Mouse (Mus musculus): ENCODE data around the gene Cabp5.
"Not testable (repeated sequence)": the region's sequence is repeated elsewhere in the genome, so short reads cannot be mapped to it uniquely, and the experiment has no call there.

DNA sequence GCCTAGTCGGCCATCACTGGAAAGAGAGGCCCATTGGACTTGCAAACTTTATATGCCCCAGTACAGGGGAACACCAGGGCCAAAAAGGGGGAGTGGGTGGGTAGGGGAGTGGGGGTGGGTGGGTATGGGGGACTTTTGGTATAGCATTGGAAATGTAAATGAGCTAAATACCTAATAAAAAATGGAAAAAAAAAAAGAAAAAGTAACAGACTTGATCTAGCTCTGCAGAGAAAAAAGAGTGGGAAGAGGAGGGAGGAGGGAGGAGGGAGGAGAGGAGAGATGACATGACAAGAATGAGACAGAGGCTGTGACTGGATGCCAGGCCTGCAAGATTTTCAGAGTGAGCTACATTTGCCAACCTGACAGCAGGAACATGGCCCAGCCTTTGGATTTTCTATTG, 52.6 kb downstream of the Cabp5 start, which contains the start of gene Bsph1:
- TF ChIP-seq TCF12 (IDR thresholded peaks at IDR 0.05; ENCODE audit: insufficient read depth, poor library complexity, severe bottlenecking); POLR2A (IDR thresholded peaks at IDR 0.05; ENCODE audit: insufficient read length, low read depth); MYOG (IDR thresholded peaks at IDR 0.05; ENCODE audit: control insufficient read depth in 1 of 3, insufficient read depth in 1 of 3, insufficient read length in 2 of 3, low read depth in 2 of 3); POLR2AphosphoS2 (IDR thresholded peaks at IDR 0.05; ENCODE audit: insufficient read length, low read depth); MAX (IDR thresholded peaks at IDR 0.05; ENCODE audit: low read depth); MYOD1 (IDR thresholded peaks at IDR 0.05; ENCODE audit: control insufficient read depth in 1 of 3, insufficient read length in 2 of 3, low read depth in 2 of 3); USF1 (IDR thresholded peaks at IDR 0.05; ENCODE audit: low read depth); E2F4 (IDR thresholded peaks at IDR 0.05; ENCODE audit: insufficient read depth); TCF3 (IDR thresholded peaks at IDR 0.05; ENCODE audit: insufficient read length, low read depth): not testable (repeated sequence)
